Mouse (Mus musculus) frontal cortex, adult (tissue): ENCODE data around the gene Usp16.

Source experiments
- ATAC-seq: cut with Nextera tagmentation; 2 replicates; pipeline ENCODE4 v1.9.2; 2017; ENCODE audit warnings: mild to moderate bottlenecking, moderate library complexity, mixed read lengths; ENCODE audit not compliant: low TSS enrichment

The Usp16 gene

DNA sequence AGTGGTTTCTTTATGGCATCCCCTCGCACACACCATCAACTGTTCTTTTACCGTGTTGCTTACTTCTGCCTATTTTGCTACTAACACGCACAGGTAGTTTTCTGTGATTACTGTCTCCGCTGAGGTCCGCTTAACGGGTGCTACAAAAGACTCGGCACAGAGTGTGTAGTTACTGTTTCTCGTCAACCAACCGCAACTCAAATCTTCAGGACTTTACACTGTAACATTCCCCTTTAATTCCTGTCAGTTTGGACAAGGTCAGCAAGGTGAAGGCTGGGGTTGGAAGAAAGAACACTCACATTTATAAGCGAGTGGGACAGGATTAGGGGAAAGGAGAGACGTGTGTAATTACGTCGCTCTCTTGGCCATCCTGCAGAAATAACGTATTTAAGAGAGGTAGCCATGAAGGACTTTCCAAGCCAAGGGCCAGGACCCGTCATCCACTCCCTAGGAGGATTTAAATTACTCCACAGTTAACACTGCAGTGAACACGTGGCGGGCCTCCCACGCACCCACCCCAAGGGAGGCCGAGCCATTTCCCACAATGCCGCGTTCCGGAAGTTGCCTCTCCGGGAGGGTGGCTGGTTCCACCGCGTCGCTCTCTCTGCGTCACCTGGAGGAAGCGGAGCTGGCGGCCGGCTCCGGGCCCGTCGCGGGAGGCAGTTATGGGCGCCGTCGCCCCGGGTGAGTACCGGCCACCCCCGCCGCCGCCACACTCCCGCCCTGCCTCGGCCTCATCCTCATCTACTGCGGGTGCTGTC, at the start of gene Usp16:
Gene Usp16 (plus strand): TSS at position 285 of the 761 bp plus-strand sequence.
- ATAC-seq, result peak; percentile 99

DNA sequence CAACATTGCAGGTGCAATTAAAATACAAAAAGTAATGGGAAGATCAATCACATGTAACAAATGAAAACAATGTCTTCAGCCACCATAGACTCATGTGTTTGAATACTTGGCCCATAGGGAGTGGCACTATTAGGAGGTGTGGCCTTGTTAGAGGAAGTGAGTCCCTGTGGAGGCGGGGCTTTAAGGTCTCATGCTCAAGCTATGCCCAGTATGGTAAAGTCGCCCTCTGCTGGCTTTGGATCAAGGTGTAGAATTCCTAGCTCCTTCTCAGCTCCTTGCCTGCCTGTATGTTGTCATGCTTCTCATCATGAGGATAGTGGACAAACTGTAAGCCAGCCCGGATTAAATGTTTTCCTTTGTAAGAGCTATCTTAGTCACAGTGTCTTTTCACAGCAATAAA, 49.5 kb upstream of the Usp16 start:
- ATAC-seq, result no peak

DNA sequence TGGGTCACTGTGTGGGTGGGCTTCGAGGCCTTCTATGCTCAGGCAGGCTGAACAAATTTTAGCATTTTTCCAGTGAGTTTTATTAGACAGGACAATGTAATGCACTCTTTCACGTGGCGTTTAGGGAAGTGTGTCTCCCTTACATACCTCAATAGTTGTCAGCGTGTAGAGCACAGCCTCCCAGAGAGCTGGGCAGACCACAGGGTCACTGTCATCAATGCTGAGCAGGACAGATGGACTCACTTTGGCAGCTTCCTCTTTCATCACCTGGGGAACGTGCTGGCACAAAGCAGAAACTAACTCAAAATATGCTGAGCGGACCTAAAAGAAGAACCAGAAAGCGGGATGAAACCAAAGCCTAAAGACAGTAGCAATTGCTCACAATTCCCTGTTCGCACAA, 33.8 kb upstream of the Usp16 start:
- peak; percentile 31 for ATAC-seq

DNA sequence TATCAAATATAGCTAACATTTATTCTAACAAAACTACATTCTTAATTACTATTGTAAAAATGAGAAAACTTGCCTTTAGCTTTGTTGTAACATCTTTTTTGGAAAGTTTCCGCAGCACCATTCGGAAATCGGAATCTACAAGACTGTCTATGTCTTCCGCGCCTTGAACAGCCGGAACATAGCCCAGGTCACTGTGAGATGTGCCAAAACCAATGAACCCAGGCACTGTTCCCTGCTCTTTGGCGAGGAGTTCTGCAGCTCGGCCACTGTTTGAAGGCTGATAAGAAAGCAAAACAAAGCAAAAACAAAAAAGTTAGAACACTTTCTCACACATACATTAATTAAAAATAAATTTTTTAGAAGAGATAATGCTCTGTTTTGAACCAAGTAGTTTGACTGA, 27.0 kb upstream of the Usp16 start:
- no peak for ATAC-seq

DNA sequence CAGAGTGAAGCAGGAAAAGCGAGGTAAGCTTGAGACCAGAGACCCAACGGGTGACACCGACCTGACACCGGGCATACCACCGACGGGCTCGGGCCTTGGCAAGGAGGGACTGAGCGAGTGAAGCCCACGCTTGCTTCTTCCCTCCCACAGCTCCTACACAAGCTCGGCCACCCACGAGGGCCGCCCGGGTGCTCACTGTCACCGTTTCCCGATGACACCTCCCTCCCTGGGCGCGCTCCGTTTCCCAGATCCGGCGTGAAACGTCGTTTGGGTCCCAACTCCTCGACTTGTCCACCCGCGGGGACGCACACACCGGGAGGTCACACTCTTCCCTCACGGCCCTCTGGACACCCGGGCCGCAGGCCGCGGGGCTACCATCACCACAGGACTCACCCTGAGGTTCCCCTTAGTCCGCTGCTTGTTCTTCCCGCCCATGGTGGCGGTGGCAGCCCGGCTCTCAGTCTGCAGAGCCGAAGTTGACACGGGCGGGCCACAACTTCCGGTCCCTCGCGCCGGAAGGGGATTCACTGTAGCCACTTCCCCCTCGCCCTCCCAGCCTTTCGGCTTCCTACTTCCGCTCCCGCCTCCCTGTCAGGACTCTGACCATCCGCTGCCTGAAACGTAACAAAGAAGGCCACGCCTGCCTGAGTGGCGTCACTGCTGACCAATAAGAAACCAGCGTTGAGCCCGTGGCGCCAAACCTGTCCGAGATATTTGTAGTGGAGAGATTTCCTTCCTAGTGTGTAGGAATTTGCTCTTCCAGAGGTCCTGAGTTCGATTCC, 22.3 kb upstream of the Usp16 start, which contains the start of gene Ltn1:
Gene Ltn1 (minus strand): TSS at position 580 of the 782 bp plus-strand sequence.
- peak; percentile 100 for ATAC-seq

DNA sequence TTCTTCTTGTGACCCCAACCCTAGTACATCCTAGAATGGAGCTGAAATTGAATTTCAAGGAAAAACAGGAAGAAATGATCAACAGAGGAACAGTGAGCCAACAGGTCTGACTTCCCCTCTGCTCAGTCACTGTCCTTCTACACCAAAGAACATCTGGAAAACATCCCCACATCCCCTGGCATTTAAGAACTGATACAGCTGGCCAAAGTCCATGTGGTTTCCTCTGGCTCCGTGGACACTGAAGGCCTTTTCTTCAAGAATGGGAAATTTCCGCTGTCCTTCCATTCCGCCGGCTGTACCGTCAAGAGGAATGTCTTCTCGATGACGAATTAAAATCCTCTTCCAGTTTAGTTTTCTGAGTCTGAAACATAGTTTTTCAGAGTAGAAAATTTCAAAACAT, 20.2 kb upstream of the Usp16 start:
- ATAC-seq, result no peak

DNA sequence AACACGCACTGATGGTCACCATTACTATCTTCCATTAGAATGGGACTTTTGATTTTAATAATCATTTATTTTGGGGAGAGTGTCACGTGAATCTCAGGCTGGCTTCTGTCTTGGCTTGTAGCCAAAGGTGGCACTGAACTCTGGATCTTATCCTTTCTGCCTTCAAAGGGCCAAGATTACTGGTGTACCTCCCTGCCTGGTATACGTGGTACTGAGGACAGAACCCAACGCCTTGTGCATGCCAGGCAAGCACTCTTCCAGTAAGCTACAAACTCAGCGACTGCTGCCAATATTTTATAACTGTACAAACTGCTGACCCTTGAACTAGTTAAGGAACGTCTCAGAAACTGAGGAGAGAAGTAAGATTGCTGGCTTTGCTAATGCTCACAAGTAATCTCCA, 19.6 kb upstream of the Usp16 start:
- ATAC-seq, result no peak

DNA sequence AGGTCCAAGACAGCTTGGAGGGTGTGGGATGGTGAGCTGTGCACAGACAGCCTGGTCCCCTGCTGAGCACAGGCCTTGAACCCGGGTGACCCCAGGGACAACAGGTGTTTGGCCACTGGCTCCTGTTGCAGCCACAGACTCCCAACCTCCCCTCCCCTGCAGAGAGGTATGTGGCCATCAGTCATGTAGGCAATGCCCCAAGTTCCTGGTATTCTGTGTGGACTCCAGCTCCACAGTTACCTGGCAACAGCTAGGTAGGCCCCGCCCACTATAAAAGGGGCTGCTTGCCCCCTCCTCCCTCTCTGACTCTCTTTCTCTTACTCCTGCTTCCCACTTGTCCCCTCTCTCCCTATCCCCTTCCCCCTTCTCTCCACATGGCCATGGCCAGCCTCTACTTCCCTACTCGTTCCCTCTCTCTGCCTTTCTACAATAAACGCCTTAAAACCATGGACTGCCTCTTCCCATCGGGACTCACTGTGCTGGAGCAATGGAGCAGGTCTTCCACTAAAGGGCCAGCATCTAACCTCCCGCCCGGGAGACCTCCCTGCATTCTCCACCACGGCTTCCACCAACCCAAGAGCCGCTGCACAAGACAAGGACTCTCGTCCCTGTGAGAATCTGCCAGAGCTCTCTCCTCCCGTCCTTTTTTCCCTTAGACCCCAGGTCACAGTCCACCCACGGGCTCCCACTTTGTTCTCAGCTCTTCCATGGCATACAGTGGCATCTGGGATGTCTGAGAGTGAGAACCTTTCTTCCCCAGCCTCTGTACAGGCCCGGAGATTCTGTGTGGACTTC, 18.9 kb upstream of the Usp16 start:
- no peak for ATAC-seq

DNA sequence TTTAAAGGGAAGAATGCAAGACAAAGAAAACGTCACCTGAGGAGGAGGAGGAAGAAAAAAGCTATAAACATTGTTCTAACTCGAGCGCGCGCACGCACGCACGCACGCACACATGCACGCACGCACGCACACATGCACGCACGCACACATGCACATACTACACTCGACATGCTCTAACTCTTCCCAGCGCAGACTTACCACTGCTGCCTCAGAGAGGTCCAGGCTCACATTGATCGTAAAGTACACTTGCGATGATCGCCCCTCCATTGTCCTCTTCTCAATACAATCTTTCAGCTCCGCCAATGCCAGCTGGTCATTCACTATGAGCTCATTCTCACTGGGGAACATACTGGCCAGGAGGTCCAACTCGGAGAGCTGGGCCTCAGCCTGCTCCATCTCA, 17.4 kb upstream of the Usp16 start:
- ATAC-seq, result no peak

DNA sequence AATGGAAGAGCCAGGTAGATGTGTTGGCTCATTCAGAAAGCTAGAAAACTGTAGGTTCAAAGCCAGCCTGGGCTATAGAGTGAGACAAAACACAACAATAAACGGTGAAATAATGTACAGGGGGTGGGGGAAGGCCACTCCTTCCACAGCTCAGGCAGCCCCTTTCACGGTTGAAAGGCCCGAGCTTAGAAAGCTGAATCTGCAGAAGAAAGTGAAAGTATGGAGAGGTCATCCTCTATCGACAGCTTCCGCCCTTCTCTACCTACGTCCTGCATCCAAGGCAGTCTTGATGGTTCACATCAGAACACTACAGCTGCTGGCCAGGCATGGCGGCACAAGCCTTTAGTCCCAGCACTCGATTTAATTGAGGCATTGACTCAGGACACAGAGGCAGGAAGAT, 15.8 kb upstream of the Usp16 start:
- no peak for ATAC-seq

DNA sequence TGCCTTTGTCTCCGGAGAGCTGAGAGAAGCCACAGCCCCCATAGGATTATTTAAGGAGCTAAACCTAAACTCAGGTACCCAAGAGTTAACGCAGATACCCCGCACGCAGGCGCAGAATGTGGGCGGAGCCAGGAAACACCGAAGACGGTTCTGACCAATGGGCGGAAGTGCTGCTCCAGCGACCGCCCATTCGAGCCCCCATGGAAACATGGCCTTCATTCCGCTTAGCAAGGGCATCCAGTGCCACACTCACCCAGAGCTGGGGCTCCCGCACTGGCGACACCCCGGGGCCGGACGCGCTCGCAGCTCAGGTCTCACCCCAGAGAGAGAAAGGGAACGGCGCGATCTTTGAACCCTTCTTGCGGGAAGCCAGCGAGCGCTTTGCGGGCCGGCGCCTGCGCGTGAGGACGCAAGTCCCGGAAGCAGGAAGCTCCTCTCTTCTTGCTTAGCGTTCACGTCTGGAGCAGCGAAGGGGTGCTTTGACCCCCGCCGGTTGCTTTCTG, 14.3 kb upstream of the Usp16 start, which contains the start of gene Rwdd2b:
Gene Rwdd2b (minus strand): TSS at position 390 of the 503 bp plus-strand sequence.
- peak; percentile 98 for ATAC-seq

DNA sequence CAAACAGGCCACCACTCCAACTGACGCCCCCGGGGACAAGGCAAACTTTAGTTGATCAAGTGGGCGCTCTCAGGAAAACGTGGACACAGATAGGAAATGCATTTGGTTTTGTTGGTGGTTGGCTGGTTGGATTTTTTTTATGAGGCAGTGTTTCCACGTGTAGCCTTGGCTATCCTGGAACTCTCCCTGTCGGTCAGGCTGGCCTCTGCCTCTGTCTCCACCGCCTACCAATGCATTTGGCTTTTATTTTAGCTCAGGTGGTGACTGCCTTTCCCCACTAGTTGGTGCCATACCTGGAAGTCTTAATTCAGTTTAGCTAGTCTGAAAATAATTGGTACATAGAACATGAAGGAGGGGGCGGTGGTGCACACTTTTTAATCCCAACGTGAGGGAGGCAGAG, 13.4 kb upstream of the Usp16 start:
- peak; percentile 32 for ATAC-seq

DNA sequence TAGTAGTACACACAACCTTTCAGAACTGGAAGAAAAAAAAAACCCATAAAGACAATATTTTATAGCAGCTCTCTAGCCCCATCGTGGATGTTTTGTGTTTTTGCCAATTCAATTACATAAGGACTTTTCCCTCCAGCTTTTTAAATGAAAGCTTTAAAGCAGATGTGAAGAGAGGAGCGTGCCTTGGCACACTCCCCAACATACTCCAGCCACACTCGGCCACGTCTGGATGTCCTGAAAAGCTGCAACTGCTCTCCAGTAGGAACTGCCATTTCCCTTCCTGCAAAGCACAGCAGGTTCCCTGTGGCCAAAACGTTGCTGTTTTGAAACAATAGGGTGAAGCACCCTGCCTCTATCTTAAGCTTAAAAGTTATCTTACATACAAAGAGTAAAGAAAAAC, 12.2 kb upstream of the Usp16 start:
- ATAC-seq, result no peak

DNA sequence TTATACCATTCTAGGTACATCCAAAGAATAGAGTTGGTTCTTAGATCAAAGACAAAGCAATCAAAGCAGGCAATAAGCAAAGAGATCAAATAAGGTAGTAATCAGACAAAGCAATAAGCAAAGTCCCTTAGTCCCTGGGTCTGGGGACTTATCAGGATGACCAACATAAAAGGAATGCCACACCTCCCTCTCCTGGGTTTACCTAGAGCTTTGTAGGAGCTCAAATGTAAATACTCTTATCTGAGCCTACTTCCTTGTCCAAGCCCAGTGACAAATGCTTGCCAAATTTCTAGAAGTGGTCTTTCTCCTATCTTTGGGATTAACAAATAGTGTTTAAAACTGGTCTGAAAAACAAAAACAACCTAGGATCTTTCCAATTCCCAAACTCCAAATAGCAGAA, 11.3 kb upstream of the Usp16 start:
- ATAC-seq, result no peak

DNA sequence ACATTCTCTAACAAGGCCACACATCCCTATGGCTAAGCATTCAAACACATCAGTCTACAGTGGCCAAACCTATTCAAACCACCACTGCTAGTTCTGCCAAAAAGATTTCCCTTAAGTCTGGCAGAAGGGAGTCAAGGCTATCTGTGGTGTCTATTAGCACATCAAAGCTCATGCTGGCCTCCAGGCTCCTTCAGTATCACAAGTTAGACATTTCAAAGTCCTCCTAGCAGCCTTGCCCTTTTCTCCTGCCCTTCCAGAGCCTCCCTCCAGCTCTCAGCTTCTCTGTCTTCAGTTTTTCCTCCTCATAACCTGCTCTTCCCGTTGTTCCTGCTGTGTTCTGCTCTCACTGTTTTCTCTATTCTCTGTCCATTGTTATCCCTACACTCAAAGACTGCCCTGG, 10.4 kb upstream of the Usp16 start:
- no peak for ATAC-seq

DNA sequence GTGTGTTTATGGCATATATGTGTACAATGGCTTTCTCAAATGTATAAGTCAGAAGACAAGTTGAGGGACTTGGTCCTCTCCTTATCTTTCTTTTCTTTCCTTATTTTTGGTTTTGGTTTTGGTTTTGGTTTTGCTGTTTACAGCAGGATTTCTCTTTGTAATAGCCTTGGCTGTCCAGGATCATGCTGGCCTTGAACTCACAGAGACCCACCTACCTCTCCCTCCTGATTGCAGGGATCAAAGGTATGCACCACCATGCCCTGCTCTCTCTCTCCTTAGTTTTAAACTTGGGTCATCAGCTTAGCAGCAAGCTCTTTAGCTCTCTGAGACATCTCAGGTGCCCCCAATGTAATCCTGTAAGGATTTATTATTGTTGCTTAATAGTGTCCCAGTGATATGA, 9.4 kb upstream of the Usp16 start:
- ATAC-seq, result no peak

DNA sequence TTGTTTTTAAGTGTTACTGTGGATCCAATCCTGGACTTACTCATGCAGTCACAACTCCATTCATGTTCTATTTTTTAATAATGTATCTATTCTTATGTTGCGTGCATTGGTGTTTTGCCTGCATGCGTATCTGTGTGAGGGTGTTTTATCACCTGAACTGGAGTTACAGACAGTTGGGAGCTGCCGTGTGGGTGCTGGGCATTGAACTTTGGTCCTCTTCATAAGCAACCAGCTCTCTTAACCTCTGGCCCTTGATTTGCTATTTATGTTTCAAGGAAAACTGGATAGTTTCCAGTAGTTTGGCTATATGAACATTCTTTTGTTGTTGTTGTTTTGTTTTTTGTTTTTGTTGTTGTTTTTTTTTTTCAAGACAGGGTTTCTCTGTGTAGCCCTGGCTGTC, 9.0 kb upstream of the Usp16 start:
- ATAC-seq, result no peak

DNA sequence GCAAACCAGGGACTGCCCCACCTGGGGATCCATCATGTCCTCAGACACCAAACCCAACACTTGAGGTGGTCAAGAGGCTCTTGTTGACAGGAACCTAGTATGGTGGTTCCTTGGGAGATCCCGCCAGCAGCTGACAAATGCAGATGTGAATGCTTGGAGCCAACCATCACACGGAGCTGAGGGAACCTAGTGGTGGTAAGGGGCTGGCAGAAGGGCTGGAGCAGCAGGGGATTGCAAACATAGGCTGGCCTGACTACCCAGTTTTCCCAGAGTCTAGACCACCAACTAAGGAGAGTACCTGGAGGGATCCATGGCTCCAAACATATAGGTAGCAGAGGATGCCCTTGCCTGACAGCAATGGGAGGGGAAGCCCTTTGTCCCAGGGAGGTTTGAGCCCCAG, 1.3 kb upstream of the Usp16 start:
- ATAC-seq, result no peak

DNA sequence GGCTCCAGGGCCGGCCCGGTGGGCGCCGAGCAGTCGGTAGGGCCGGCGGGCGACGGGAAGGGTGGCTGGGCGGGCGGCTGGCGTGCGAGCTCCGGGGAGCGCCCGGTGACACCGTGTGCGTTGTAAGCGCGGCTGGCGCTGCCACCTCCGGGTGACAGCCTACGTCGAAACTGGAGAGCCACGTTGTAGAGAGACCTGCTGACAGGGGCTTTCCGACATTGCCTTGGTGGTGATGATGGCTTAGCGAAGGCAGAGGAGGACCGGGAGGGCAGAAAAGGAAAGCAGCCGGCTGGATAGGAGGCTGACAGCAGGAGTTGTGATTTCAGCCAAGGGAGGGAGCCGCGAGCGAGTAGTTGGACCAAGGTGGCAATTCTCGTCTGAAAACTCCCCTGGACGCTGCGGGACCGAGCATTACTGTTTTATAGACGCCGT, 693 bp downstream of the Usp16 start:
- ATAC-seq, result peak; percentile 85

DNA sequence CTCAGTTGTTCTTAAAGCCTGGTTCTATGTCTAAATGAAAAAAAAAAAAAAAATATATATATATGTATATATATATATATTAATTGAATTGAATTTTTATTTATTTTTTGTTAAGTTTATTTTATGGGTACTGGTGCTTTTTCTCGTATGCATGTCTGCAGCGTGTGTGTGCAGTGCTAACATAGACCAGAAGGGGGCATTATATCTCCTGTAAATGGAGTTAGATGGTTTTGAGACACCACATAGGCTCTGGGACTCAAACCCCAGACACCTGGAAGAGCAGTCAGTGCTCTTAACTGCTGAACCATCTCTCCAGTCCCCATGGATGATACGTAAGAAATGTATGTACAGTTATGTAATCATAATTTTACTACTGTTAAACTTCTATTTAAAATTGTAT, 4.2 kb downstream of the Usp16 start:
- no peak for ATAC-seq

DNA sequence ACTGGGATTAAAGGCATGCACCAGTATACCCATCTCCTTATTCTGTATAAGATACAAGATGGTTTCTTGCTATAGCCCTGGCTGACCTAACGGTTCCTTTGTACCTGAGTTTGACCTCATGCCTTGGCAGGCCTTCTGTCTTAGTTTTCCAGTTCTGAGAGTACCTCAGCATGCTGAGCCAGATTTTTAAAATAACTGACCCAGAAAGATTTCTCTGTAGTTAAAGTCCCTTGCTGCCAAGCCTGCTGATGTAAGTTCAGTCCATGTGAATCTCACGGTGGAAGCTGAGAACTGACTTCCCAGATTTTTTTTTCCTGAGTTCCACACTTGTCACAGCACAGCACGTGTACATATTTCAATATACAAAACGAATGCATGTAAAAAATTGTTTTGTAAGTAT, 16.1 kb downstream of the Usp16 start:
- peak; percentile 85 for ATAC-seq

DNA sequence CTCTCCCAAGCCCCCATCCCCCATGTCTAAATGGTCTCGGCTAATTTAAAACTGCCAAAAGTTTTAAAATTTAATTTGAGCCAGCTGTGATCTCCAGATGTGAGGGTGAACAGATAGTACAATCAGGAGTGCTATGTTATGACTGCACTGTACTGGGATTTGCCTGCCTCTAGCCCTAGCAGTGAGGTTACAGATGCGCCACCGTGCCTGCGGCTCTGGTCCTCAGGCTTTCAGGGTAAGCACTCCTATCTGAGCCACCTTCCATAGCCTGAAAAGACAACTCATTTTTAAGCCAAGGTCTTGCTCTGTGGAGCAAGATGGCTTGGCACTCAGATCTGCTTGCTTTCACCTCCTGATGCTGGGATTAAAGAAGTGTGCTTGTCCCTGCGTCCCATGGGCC, 29.9 kb downstream of the Usp16 start:
- no peak for ATAC-seq
